Mouse (Mus musculus): Measurements from ENCODE around the gene Galnt11. TPM values are rescaled to one million over a fixed set of nuclear protein-coding genes. Genes with fewer than 3 reads are reported as not detected.

Galnt11 gene
- total and polyA plus RNA-seq, 3 experiments, result 12.6 to 13.6 TPM; not detected in 1

- H3K4me3 ChIP-seq (ENCODE audit: control insufficient read depth in 1 of 2, insufficient read depth in 1 of 2, low read depth in 2 of 2, low read length in 2 of 2), result no peak overlapping the region
- DNase-seq (ENCODE audit: low read depth, low spot score), result no peak
- H3K79me2 ChIP-seq (ENCODE audit: control insufficient read depth, insufficient read depth, low read length, poor library complexity), result no peaks in the 10 kb centered on the region
- H3K27ac ChIP-seq (ENCODE audit: control insufficient read depth, low read depth, low read length), result no peak overlapping the region
- H3K9me3 ChIP-seq (replicated peaks; ENCODE audit: insufficient read depth, low read length), result no peaks in the 10 kb centered on the region
- TF ChIP-seq RAD21 (IDR thresholded peaks at IDR 0.05; ENCODE audit: low read depth, low read length) (no peak), POLR2AphosphoS2 (IDR thresholded peaks at IDR 0.05; ENCODE audit: low read length) (no peak), POLR2A (IDR thresholded peaks at IDR 0.05; ENCODE audit: control insufficient read depth in 1 of 2, insufficient read depth in 1 of 2, low read depth in 1 of 2, low read length in 2 of 2, poor library complexity in 1 of 2) (no peak), USF1 (IDR thresholded peaks at IDR 0.05; ENCODE audit: low read depth, low read length) (no peak)
- no peaks in the 10 kb centered on the region for H3K27me3 ChIP-seq (ENCODE audit: control insufficient read depth in 1 of 2, insufficient read depth in 2 of 2, low read length in 2 of 2)
- no peak overlapping the region for H3K9ac ChIP-seq (ENCODE audit: control insufficient read depth, low read depth, low read length, poor library complexity, severe bottlenecking)
- no peaks in the 10 kb centered on the region; a peak in 1 of 4 replicates for H3K36me3 ChIP-seq (ENCODE audit: control insufficient read depth in 1 of 2, insufficient read depth in 2 of 2, low read length in 2 of 2)
- H3K4me1 ChIP-seq (ENCODE audit: control insufficient read depth in 1 of 2, insufficient read depth in 2 of 2, low read length in 2 of 2), result no peaks in the 10 kb centered on the region
These were observed 46.7 kb downstream of the Galnt11 start for GRCm38 (mm10) chr5:25268258-25268888.

GRCm38 (mm10) chr5:25275629-25276028 is 53.9 kb downstream of the Galnt11 start:
- no peak overlapping the region for H3K9ac ChIP-seq (ENCODE audit: control insufficient read depth, low read depth, low read length, poor library complexity, severe bottlenecking)
- H3K27me3 ChIP-seq (ENCODE audit: control insufficient read depth in 1 of 2, insufficient read depth in 2 of 2, low read length in 2 of 2), result no peaks in the 10 kb centered on the region
- H3K4me3 ChIP-seq (ENCODE audit: control insufficient read depth in 1 of 2, insufficient read depth in 1 of 2, low read depth in 2 of 2, low read length in 2 of 2), result no peak overlapping the region
- no peaks in the 10 kb centered on the region for H3K9me3 ChIP-seq (replicated peaks; ENCODE audit: insufficient read depth, low read length)
- H3K27ac ChIP-seq (ENCODE audit: control insufficient read depth, low read depth, low read length), result no peak overlapping the region
- peaks cover 2 to 24% of the 10 kb centered on the region in 2 experiments; a peak in 3 of 4 replicates for H3K36me3 ChIP-seq (ENCODE audit: control insufficient read depth in 1 of 2, insufficient read depth in 2 of 2, low read length in 2 of 2)
- DNase-seq (ENCODE audit: low read depth, low spot score), result no peak
- no peaks in the 10 kb centered on the region for H3K79me2 ChIP-seq (ENCODE audit: control insufficient read depth, insufficient read depth, low read length, poor library complexity)
- TF ChIP-seq SIN3A (IDR thresholded peaks at IDR 0.05; ENCODE audit: low read length) (no peak), RCOR1 (IDR thresholded peaks at IDR 0.05; ENCODE audit: low read depth, low read length) (0 out of 2 replicates have a peak, but pooled peaks have one; percentile 25)
- peaks cover 2 to 4% of the 10 kb centered on the region in 2 experiments; a peak in 2 of 4 replicates for H3K4me1 ChIP-seq (ENCODE audit: control insufficient read depth in 1 of 2, insufficient read depth in 2 of 2, low read length in 2 of 2)

GRCm38 (mm10) chr5:25276365-25276764 is 54.7 kb downstream of the Galnt11 start:
- no peak for DNase-seq (ENCODE audit: low read depth, low spot score)
- no peak for TF ChIP-seq MAZ (IDR thresholded peaks at IDR 0.05; ENCODE audit: low read depth, low read length)
- no peak for TF ChIP-seq POLR2AphosphoS2 (IDR thresholded peaks at IDR 0.05; ENCODE audit: low read length)
- TF ChIP-seq CHD2 (IDR thresholded peaks at IDR 0.05; ENCODE audit: low read length), result no peak
- no peak for TF ChIP-seq TCF12 (IDR thresholded peaks at IDR 0.05; ENCODE audit: low read depth, low read length)
- no peak for TF ChIP-seq RAD21 (IDR thresholded peaks at IDR 0.05; ENCODE audit: low read depth, low read length)
- no peak for TF ChIP-seq TBP (IDR thresholded peaks at IDR 0.05; ENCODE audit: low read depth, low read length)
- TF ChIP-seq UBTF (IDR thresholded peaks at IDR 0.05; ENCODE audit: borderline replicate concordance, insufficient read depth, low read depth, low read length), result no peak
- TF ChIP-seq SMC3 (IDR thresholded peaks at IDR 0.05; ENCODE audit: low read depth, low read length), result no peak
- TF ChIP-seq GABPA (IDR thresholded peaks at IDR 0.05; ENCODE audit: low read depth, low read length), result no peak
- no peak for TF ChIP-seq ZKSCAN1 (IDR thresholded peaks at IDR 0.05; ENCODE audit: low read depth, low read length)
- H3K36me3 ChIP-seq (ENCODE audit: control insufficient read depth in 1 of 2, insufficient read depth in 2 of 2, low read length in 2 of 2), result peaks cover 2 to 31% of the 10 kb centered on the region in 2 experiments; a peak in 3 of 4 replicates

More at GRCm38 (mm10) chr5:25276365-25276764, 54.7 kb downstream of the Galnt11 start:
- Histone ChIP-seq H3K27ac (ENCODE audit: control insufficient read depth, low read depth, low read length) (no peak overlapping the region), H3K9me3 (replicated peaks; ENCODE audit: insufficient read depth, low read length) (no peaks in the 10 kb centered on the region), H3K4me3 (ENCODE audit: control insufficient read depth in 1 of 2, insufficient read depth in 1 of 2, low read depth in 2 of 2, low read length in 2 of 2) (no peak overlapping the region), H3K79me2 (ENCODE audit: control insufficient read depth, insufficient read depth, low read length, poor library complexity) (no peaks in the 10 kb centered on the region), H3K27me3 (ENCODE audit: control insufficient read depth in 1 of 2, insufficient read depth in 2 of 2, low read length in 2 of 2) (no peaks in the 10 kb centered on the region), H3K9ac (ENCODE audit: control insufficient read depth, low read depth, low read length, poor library complexity, severe bottlenecking) (no peak overlapping the region), H3K4me1 (ENCODE audit: control insufficient read depth in 1 of 2, insufficient read depth in 2 of 2, low read length in 2 of 2) (peaks cover 2 to 4% of the 10 kb centered on the region in 2 experiments; a peak in 2 of 4 replicates)

Measured in MEL (cell line).